Mouse (Mus musculus) erythroblast, embryonic 14.5 days (primary cell): ENCODE measurements around the gene Abca4.

ENCODE experiments used
- GATA1 ChIP-seq: IDR thresholded peaks from 2 replicates; pipeline ENCODE4 v1.6.1; 2012; ENCODE audit warnings: low read length, inconsistent platforms, mixed read lengths
- TAL1 ChIP-seq: IDR thresholded peaks from 3 replicates; pipeline ENCODE4 v1.6.1; 2012; ENCODE audit warnings: low read length, inconsistent platforms, mixed read lengths

- TF ChIP-seq GATA1 (no peak), TAL1 (no peak)
Observed at GRCm38 (mm10) chr3:122200447-122200846, 156.2 kb downstream of the Abca4 start.
